Mouse (Mus musculus) heart, adult 2 months (tissue): ENCODE measurements around the gene Gast. TPM values are rescaled to one million over a fixed set of nuclear protein-coding genes. Genes with fewer than 3 reads are reported as not detected.
A peak's percentile ranks its signal among the peaks of the same experiment; 100 is the strongest.
"Not testable (repeated sequence)": the region's sequence is repeated elsewhere in the genome, so short reads cannot be mapped to it uniquely, and the experiment has no call there.

ENCODE experiments used
- DNase-seq, 2 experiments: peaks; one replicate each; pipeline ENCODE4 v3.0.0; 2021
- H3K27ac ChIP-seq: fragments of 200-600 bp; 2 replicates; pipeline ENCODE4 v1.8.1; 2022
- H3K27me3 ChIP-seq: fragments of 200-500 bp; 2 replicates; pipeline ENCODE4 v1.6.1; 2012; ENCODE audit warnings: mild to moderate bottlenecking, low read length, inconsistent platforms, mixed read lengths; ENCODE audit not compliant: control insufficient read depth, insufficient read depth
- H3K36me3 ChIP-seq: fragments of 200-500 bp; 2 replicates; pipeline ENCODE4 v1.6.1; 2012; ENCODE audit warnings: low read length, inconsistent platforms; ENCODE audit not compliant: control insufficient read depth, insufficient read depth
- H3K4me1 ChIP-seq: fragments of 200-500 bp; 2 replicates; pipeline ENCODE4 v1.6.1; 2011; ENCODE audit warnings: low read length; ENCODE audit not compliant: control insufficient read depth, insufficient read depth
- H3K4me3 ChIP-seq: fragments of 200-600 bp; 2 replicates; pipeline ENCODE4 v1.8.1; 2022
- H3K79me2 ChIP-seq: fragments of 200-500 bp; replicated peaks from 2 replicates; pipeline ENCODE4 v1.6.1; 2012; ENCODE audit warnings: mild to moderate bottlenecking, inconsistent platforms, low read length, moderate library complexity, mixed read lengths; ENCODE audit not compliant: control insufficient read depth, insufficient read depth
- H3K9ac ChIP-seq: fragments of 200-500 bp; 2 replicates; pipeline ENCODE4 v1.6.1; 2012; ENCODE audit warnings: low read depth, mild to moderate bottlenecking, control low read depth, inconsistent platforms, low read length, mixed read lengths
- CTCF ChIP-seq: fragments of 200-600 bp; IDR thresholded peaks from 2 replicates; pipeline ENCODE4 v1.8.1; 2022; ENCODE audit warnings: antibody characterized with exemption, mild to moderate bottlenecking, moderate library complexity
- EP300 ChIP-seq: fragments of 200-500 bp; IDR thresholded peaks from 2 replicates; pipeline ENCODE4 v1.6.1; 2011; ENCODE audit warnings: low read depth, low read length, control low read depth; ENCODE audit not compliant: insufficient read depth
- POLR2A ChIP-seq: fragments of 200-500 bp; IDR thresholded peaks from 2 replicates; pipeline ENCODE4 v1.6.1; 2011; ENCODE audit warnings: mild to moderate bottlenecking, low read depth, low read length, control low read depth; ENCODE audit not compliant: insufficient read depth
- WGBS: fragments of 180-500 bp; shearing (Covaris S2); methylation state at CpG from one replicate; pipeline ENCODE4 v1.1.7; 2018; 5-methylcytosine and 5-hydroxymethylcytosine counted together
- intact Hi-C: fragments of 180-260 bp; cut with DNase I; formaldehyde crosslinking; loops from one replicate; pipeline ENCODE4 v1.15.1; 2025
- polyA plus RNA-seq: library from polyadenylated mRNA; depleted of rRNA; stranded (reverse); fragments of >200 nt; gene quantifications from 2 replicates; pipeline ENCODE4 v1.2.3, GENCODE M21; 2012
- total RNA-seq, 2 experiments: library from RNA; stranded (reverse); gene quantifications; 2 replicates each; pipeline ENCODE4 v1.2.3; 2021

Gast gene
- total and polyA plus RNA-seq, 3 experiments, result not detected

GRCm38 (mm10) chr11:100295308-100295707 lies 38.9 kb upstream of the Gast start:
- Histone ChIP-seq H3K79me2 (no peaks in the 10 kb centered on the region), H3K4me1 (no peaks in the 10 kb centered on the region; the same call in 1 of the 2 replicates), H3K9ac (no peak overlapping the region), H3K27ac (no peak overlapping the region), H3K27me3 (no peaks in the 10 kb centered on the region), H3K4me3 (no peak overlapping the region), H3K36me3 (no peaks in the 10 kb centered on the region)
- TF ChIP-seq POLR2A, result no peak
- TF ChIP-seq EP300, result peak; percentile 93
- WGBS, result 7% methylated on average over 10 of the region's 10 CpGs
- DNase-seq, result peak; percentile 71 to 86
- intact Hi-C loops, result loop anchor here (5.0 kb wide), 1 partner anchor 833 kb away; no protein-coding TSS in a partner anchor

- peak in 1 of 2 experiments; percentile 27 for DNase-seq
- Histone ChIP-seq H3K27ac (no peak overlapping the region), H3K36me3 (no peaks in the 10 kb centered on the region), H3K79me2 (no peaks in the 10 kb centered on the region), H3K27me3 (no peaks in the 10 kb centered on the region), H3K9ac (no peak overlapping the region), H3K4me3 (no peak overlapping the region), H3K4me1 (no peaks in the 10 kb centered on the region; the same call in 1 of the 2 replicates)
- 29% methylated on average over 5 of the region's 5 CpGs for WGBS
- intact Hi-C loops, result loop anchor here (1.0 to 5.0 kb wide), 2 partner anchors 16 to 836 kb away; no protein-coding TSS in a partner anchor
- TF ChIP-seq EP300, result no peak
- peak; percentile 52 for TF ChIP-seq CTCF
- no peak for TF ChIP-seq POLR2A
Observed at GRCm38 (mm10) chr11:100297801-100298200, 36.4 kb upstream of the Gast start.

- Histone ChIP-seq H3K36me3 (no peaks in the 10 kb centered on the region), H3K4me3 (no peak overlapping the region), H3K27me3 (no peaks in the 10 kb centered on the region), H3K79me2 (no peaks in the 10 kb centered on the region), H3K9ac (no peak overlapping the region), H3K4me1 (no peaks in the 10 kb centered on the region; the same call in 1 of the 2 replicates), H3K27ac (no peak overlapping the region)
- TF ChIP-seq EP300, result no peak
- peak; percentile 79 for TF ChIP-seq CTCF
- no peak for TF ChIP-seq POLR2A
- 15% methylated on average over 18 of the region's 18 CpGs for WGBS
- DNase-seq, result peak; percentile 73 to 89
- intact Hi-C loops, result loop anchor here (1.0 to 5.0 kb wide), 2 partner anchors 16 to 836 kb away; no protein-coding TSS in a partner anchor
Observed at GRCm38 (mm10) chr11:100298274-100299036, 35.8 kb upstream of the Gast start.

GRCm38 (mm10) chr11:100300293-100300692 lies 33.9 kb upstream of the Gast start:
- intact Hi-C loops, result no loop called here
- peak; percentile 98; the same call in 1 of the 2 replicates for TF ChIP-seq CTCF
- TF ChIP-seq EP300, result no peak
- no peaks in the 10 kb centered on the region for H3K27me3 ChIP-seq
- H3K4me1 ChIP-seq, result no peaks in the 10 kb centered on the region; the same call in 1 of the 2 replicates
- no peak overlapping the region for H3K4me3 ChIP-seq
- peak in 1 of 2 experiments; percentile 77 for DNase-seq
- H3K36me3 ChIP-seq, result no peaks in the 10 kb centered on the region
- no peak overlapping the region for H3K27ac ChIP-seq
- H3K9ac ChIP-seq, result no peak overlapping the region
- no peaks in the 10 kb centered on the region for H3K79me2 ChIP-seq
- 9% methylated on average over 5 of the region's 5 CpGs for WGBS

GRCm38 (mm10) chr11:100301292-100301691 lies 32.9 kb upstream of the Gast start:
- 69% methylated on average over 5 of the region's 5 CpGs for whole genome bisulfite sequencing
- Histone ChIP-seq H3K79me2 (no peaks in the 10 kb centered on the region), H3K4me1 (no peaks in the 10 kb centered on the region; the same call in 1 of the 2 replicates), H3K27ac (no peak overlapping the region), H3K4me3 (no peak overlapping the region), H3K9ac (no peak overlapping the region), H3K36me3 (no peaks in the 10 kb centered on the region), H3K27me3 (no peaks in the 10 kb centered on the region)
- TF ChIP-seq EP300 (no peak), POLR2A (no peak), CTCF (no peak)
- no peak for DNase-seq
- intact Hi-C loops, result no loop called here

DNA sequence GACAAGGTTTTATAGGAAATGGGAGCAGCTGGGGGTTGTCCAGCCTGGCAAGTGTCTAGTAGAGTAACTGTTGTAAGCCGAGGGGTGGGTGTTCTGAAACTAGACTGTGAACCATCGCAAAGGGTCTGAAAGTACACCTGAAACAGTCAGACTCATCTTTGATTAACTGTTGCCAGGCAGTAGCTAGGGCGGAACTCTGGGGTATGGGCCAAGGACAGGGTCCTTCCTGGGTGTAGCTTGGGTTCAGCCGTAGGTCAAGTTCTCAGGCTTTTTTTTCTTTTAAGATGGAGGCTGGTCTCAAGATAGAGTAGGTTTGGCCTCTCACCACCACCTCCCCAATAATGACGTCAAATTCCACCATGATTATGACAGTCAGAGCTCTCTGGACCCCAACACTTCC lies 26.3 kb upstream of the Gast start:
- WGBS, result 87% methylated on average over 5 of the region's 5 CpGs
- H3K27me3 ChIP-seq, result no peaks in the 10 kb centered on the region
- no peak overlapping the region for H3K9ac ChIP-seq
- no peak for DNase-seq
- no peaks in the 10 kb centered on the region for H3K36me3 ChIP-seq
- TF ChIP-seq POLR2A, result no peak
- no peak for TF ChIP-seq EP300
- TF ChIP-seq CTCF, result no peak
- H3K4me1 ChIP-seq, result no peaks in the 10 kb centered on the region
- no peaks in the 10 kb centered on the region for H3K79me2 ChIP-seq
- no peak overlapping the region for H3K27ac ChIP-seq
- intact Hi-C loops, result no loop called here
- no peak overlapping the region for H3K4me3 ChIP-seq

DNA sequence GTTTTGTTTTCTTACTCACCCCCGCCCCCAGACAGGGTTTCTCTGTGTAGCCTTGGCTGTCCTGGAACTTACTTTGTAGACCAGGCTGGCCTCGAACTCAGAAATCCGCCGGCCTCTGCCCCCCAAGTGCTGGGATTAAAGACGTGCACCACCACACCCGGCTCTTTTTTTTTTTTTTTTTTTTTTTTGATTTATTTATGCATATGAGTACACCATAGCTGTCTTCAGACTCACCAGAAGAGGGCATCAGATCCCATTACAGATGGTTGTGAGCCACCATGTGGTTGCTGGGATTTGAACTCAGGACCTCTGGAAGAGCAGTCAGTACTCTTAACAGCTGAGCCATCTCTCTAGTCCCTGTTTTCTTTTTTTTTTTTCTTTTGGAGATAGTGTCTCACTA lies 25.5 kb upstream of the Gast start:
- H3K27ac ChIP-seq, DNase-seq, H3K36me3 ChIP-seq, H3K79me2 ChIP-seq, H3K27me3 ChIP-seq, H3K4me1 ChIP-seq, H3K9ac ChIP-seq, intact Hi-C loops, H3K4me3 ChIP-seq: not testable (repeated sequence)
- 89% methylated on average over 5 of the region's 6 CpGs for WGBS
